Mouse (Mus musculus): Measurements from ENCODE around the gene Dusp12.

Dusp12 gene

DNA sequence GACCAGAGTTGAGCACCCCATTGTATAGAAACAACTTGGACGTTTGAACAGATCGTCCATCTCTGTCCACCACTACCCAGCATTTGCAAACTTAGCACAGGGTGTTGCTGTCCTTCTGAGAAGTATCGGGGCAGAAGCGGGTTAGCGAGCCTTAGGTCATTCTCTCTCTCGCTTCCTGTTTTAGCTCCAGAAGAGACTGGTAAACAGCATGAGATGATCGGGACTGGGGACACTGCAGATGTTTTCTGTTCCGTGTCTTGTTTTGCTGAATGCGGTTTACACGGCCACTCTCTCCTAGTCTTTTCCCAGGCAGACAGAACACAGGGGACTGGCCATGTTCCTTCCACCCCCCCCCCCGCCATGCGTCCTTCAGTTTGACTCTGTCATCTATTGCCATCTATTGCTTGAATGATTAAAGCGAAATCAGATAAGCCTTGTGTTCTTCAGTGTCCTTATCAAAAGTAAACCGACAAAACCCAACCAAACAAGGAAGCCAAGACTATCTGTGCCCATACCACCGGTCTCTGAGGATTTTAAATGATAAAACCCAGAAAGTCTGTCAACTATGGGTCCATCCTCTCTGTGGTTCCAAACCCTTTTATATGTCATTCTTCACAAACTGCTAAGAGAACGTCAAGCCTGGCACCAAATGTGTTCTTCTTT lies 13.2 kb upstream of the Dusp12 start:
- DNase-seq (ENCODE audit: low spot score in 2 of 2) = peak; percentile 45 to 50

DNA sequence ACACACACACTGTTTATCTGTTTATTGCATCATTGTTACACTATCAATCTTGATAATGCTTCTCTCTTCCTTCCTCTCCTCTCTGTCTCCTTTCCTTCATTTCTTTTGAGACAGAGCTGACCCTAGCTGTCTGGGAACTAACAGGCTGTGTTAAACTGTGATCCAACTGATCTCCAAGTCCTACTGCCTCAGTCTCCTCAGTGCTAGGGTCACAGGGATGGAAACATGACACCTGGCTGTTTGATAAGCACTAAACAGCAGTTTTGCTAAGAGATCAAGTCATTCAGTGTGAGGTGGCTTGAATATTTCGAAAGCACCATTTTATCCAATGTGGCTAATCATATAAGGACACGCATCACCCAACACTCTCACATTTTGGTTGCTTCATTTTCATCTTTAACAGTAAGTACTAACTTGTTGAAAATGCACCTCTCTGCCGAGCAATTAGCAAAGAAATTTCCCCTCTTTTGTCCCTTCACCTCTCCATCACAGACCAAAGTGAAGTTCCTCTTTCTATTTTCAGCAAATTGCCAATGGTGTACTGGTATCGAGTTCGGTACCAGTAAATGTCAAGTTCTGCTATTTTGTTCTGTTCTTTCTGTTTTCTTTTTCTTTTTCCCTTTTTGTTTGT lies 11.4 kb upstream of the Dusp12 start:
- peak; percentile 12 to 27 for DNase-seq (ENCODE audit: low spot score in 2 of 2)

GRCm38 (mm10) chr1:170894603-170895602 lies 9.6 kb upstream of the Dusp12 start:
- DNase-seq (ENCODE audit: low spot score in 2 of 2) = peak in 1 of 2 experiments; percentile 53

DNA sequence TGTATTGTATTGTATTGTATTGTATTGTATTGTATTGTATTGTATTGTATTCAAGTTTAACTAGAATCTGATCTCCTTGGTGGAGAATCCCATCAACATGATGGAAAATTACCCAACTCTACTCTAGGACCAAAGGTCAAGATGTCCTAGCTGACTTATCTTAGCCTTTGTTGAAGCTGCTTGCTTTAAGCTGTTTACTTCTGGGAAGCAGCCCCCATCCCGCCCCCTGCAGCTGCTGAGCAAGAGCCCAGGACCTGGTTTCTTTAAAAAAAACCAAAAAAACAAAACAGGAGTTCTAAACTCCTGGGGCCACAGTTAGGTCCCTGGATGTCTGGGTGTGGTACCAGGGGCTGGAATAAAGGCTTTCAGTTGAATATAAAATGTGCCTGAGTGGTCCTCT lies 6.9 kb upstream of the Dusp12 start:
- DNase-seq (ENCODE audit: low spot score in 2 of 2) = no peak

DNA sequence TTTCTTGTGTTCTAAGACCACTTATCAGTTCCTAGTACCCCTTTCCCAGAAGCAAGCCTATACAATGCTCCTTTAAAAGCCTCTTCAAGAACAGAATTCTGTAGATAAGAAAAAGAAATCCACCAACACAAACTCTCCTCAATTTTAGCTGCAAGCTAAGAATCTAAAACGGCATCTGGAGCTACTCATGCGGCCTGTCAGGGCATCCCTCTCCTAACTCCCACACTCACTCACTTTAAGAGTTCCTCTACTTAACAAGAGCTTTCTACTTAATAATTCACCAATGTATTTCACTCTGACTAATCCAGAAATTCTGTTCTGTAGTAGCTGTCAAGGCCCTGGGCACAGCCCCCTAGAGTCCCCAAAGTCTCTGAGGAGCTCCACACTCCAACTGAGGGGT lies 6.3 kb upstream of the Dusp12 start:
- DNase-seq (ENCODE audit: low spot score in 2 of 2) = no peak

DNA sequence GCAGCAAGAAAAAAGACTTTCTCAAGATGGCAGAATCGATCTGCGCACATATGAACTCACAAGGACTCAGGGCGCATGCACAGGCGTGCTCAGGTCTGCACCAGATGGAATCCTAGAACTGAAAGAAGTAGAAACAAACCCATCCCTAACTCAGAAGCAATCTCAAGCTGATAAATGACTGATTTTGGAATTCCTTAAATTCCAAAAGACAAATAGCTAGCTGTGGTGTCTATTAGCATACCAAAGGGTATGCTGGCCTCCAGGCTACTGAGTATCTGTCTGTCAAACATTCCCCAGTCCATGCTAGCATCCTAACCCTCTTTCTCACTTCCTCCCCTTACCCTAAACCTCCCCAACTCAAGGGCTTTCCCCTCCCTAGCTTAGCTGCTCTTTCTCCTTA lies 4.0 kb upstream of the Dusp12 start:
- no peak for DNase-seq (ENCODE audit: low spot score in 2 of 2)

DNA sequence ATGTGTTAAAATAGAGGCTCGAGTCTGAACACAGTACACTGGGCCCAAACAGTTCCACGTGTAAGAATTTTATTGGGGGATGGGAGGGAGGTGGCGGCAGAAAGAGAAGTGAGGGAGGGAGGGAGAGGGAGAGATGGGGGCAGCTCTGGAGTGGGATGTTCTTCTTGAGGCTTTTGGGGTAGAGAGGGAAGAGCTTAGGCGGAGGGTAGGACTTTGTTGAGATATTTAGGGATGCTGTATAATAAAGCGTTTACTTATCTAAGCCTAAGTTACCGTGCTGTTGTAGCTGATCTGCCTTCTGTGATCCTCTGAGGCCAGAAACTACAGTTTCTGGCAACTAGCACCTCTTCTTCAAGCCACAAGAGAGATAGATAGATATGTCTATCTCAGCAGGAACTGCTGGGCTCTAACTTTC lies 711 bp upstream of the Dusp12 start:
- no peak for DNase-seq (ENCODE audit: low spot score in 2 of 2)

GRCm38 (mm10) chr1:170884390-170884789 lies 950 bp downstream of the Dusp12 start:
- no peak for DNase-seq (ENCODE audit: low spot score in 2 of 2)

DNA sequence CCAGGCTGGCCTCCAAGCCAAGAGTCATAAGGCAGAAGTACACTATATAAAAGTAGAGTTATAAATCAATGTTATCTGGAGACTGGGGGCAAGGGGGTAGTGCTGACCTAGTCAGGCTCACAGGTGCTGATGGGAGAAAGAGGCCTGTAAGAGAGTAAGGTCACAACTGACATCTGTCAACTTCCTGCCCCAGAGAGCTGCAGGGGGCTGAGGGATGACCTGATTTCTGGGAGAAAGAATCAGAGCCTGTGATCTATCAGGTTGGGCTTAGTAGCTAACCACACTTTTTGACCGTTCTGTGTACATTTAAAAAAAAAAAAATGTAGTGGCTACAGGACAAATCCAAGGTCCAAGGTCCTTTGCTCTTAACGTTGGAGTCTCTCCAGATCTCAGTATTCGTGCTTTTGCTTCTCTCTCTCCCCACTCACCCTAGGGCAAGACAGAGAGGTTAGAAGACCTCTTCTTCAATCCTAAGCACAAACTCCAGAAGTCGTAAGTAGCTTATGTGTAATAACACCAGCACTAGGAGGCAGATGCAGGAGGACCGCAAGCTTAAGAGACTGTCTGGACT lies 2.3 kb downstream of the Dusp12 start:
- DNase-seq (ENCODE audit: low spot score in 2 of 2) = no peak

- no peak for DNase-seq (ENCODE audit: low spot score in 2 of 2)
Measured at GRCm38 (mm10) chr1:170876906-170877305, 8.4 kb downstream of the Dusp12 start.

- DNase-seq (ENCODE audit: low spot score in 2 of 2) = no peak
Measured at GRCm38 (mm10) chr1:170875676-170876075, 9.7 kb downstream of the Dusp12 start.

DNA sequence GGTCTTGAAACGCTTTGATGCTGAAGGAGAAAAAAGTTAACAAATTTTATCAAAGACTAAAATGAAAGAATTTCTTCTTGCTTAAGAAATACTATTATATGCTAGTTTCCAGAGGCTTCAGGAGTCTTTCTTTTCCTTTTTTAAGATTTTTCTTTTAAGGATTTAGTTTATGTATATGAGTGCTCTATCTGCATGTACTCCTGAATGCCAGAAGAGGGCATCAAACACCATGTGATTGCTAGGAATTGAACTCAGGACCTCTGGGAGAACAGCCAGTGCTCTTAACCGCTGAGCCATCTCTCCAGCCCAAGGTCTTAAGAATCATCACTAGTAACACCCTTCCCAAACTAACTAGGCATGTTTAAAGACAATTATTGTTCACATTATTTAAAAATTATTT lies 13.4 kb downstream of the Dusp12 start:
- DNase-seq (ENCODE audit: low spot score in 2 of 2) = no peak

- DNase-seq (ENCODE audit: low spot score in 2 of 2) = no peak
Measured at GRCm38 (mm10) chr1:170871402-170871801, 13.9 kb downstream of the Dusp12 start.

DNA sequence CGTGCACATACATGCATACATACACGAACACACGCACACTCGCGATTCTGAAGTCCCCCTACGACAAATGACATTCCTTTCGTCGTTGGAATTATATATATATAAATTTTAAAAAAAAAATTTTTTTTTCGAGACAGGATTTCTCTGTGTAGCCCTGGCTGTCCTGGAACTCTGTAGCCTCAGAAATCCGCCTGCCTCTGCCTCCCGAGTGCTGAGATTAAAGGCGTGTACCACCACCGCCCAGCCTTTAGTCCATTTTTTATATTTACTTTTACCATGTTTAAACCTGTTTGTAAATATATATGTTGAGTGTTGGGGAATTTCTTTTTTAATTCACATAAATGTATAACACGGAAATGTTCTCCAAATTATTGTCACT lies 16.4 kb downstream of the Dusp12 start:
- DNase-seq (ENCODE audit: low spot score in 2 of 2) = no peak

GRCm38 (mm10) chr1:170868107-170868904 lies 17.0 kb downstream of the Dusp12 start:
- peak; percentile 47 to 59 for DNase-seq (ENCODE audit: low spot score in 2 of 2)

DNA sequence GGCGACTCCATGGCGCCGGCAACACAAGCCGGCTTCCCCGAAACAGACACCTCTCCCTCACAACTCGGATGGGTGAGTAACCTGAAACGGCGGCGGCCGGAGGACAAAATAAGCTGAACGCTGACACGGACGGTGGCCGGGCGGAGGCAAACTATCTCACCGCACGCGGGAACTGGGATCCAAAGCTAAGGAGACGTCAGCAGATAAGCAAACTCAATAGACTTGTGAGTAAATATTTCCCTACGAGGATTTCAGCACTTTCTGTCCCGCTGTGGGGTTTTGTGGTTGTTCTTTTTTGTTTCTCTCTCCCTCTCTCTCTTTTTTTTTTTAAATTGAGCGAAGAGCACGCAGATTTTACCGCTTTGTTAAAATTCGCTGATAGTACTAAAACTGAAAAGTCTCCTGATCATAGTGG lies 17.6 kb downstream of the Dusp12 start, which contains the start of gene Atf6:
Gene Atf6 (minus strand): TSS at position 81 of the 415 bp plus-strand sequence.
- peak; percentile 89 to 93 for DNase-seq (ENCODE audit: low spot score in 2 of 2)

DNA sequence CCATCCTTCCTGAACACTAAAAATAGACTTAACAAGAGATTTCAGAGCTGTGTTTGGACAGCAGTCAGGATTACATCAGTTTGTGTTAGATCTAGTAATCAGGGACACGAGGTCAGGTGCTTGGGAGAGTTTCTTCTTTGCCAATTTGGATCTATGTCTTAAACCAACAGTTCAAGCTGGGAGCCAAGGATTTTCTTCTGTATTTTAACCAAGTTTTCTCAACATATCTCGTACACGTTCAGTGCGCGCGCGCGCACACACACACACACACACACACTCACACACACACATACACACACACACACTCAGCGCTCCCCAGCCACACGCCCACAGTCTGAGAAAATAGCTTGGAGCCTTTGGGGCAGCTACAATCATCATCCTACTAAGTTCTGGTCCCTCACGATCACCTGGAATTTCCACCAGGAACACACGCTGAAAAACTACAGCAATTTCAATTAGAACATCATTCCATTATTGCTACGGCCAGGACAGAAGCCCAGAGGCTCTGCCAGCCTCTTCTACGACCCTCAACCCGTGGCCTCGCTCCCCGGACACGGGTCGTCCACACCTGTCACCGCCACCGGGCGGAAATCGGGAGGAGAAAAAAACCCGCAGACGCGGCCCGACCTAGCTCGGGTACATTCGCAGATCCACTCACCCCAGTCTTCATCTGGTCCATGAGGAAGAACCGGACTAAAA lies 18.2 kb downstream of the Dusp12 start:
- DNase-seq (ENCODE audit: low spot score in 2 of 2) = no peak

GRCm38 (mm10) chr1:170865406-170865805 lies 19.9 kb downstream of the Dusp12 start:
- peak in 1 of 2 experiments; percentile 14 for DNase-seq (ENCODE audit: low spot score in 2 of 2)

- peak in 1 of 2 experiments; percentile 18 for DNase-seq (ENCODE audit: low spot score in 2 of 2)
Measured at GRCm38 (mm10) chr1:170864754-170865153, 20.6 kb downstream of the Dusp12 start.

- no peak for DNase-seq (ENCODE audit: low spot score in 2 of 2)
Measured at GRCm38 (mm10) chr1:170864234-170864633, 21.1 kb downstream of the Dusp12 start.
